Mouse (Mus musculus) spleen, adult 2 months (tissue): ENCODE measurements around the gene Ebf4.

Source experiments
- CTCF ChIP-seq: fragments of 200-500 bp; IDR thresholded peaks from 2 replicates; pipeline ENCODE4 v1.5.1; 2011; ENCODE audit warnings: mild to moderate bottlenecking, inconsistent platforms; ENCODE audit not compliant: insufficient read depth, insufficient read length, insufficient replicate concordance; ENCODE audit errors: extremely low read depth
- POLR2A ChIP-seq: fragments of 200-500 bp; IDR thresholded peaks from 2 replicates; pipeline ENCODE4 v1.6.1; 2011; ENCODE audit warnings: low read depth, low read length, inconsistent platforms

- TF ChIP-seq CTCF = peak; percentile 87
- TF ChIP-seq POLR2A = no peak
Observed at GRCm38 (mm10) chr2:130411558-130412495, 116.9 kb downstream of the Ebf4 start.
